21 mouse cellular contexts compared by ENCODE assay signal in the genomic region with DNA sequence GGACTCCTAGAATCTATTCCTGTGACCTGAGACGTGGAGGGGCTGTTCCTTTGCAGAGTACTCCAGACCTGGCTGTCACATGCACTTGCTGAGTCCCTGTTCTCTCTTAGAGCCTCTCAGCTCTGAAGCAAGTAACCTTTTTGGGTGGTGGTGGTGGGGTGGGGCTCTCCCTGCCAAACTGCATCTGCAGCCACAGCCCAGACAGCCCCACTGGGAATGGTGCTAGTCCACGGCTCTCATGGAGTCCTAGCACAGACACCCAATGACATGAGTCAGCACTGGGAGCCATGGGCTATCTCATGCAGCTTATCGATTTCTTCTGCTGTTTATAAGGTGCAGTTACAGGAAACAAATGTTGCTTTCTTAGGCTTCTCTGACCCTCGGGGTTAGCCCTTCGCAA. TPM values are rescaled to one million over a fixed set of nuclear protein-coding genes. Genes with fewer than 3 reads are reported as not detected.
A peak's percentile ranks its signal among the peaks of the same experiment; 100 is the strongest.
DNase-seq lines count a peak whose midpoint lies in the region; TF ChIP-seq lines count a peak whose summit lies in the region.
"Had no signal": no experiment of that assay in that cellular context is flagged by ENCODE, and none has a peak within 500 bp of the region (broad histone marks: within the 10 kb centered on the region; RNA-seq: fewer than 3 reads in every experiment).

No protein-coding gene starts in this region.

- H3K9ac ChIP-seq in CH12.LX (ENCODE audit: insufficient read depth, low read depth): no peak overlapping the region
- H3K9ac ChIP-seq: embryonic facial prominence, embryonic 12.5 days; forebrain, embryonic 13.5 days; forebrain, embryonic 15.5 days; forebrain, postnatal 0 days had no signal

- no peak for TF ChIP-seq EP300 in CH12.LX (IDR thresholded peaks at IDR 0.05; ENCODE audit: low read length)

- H3K9me3 ChIP-seq in CH12.LX (replicated peaks; ENCODE audit: low read length): no peaks in the 10 kb centered on the region
- H3K9me3 ChIP-seq: embryonic facial prominence, embryonic 10.5 days; embryonic facial prominence, embryonic 12.5 days; forebrain, embryonic 13.5 days; forebrain, embryonic 15.5 days; G1E had no signal

- TF ChIP-seq POLR2A in CH12.LX (IDR thresholded peaks at IDR 0.05; ENCODE audit: low read depth, low read length): no peak

- TF ChIP-seq RAD21 in CH12.LX (IDR thresholded peaks at IDR 0.05; ENCODE audit: low read depth, low read length): no peak

- H3K36me3 ChIP-seq in CH12.LX (replicated peaks in 1 of 2; ENCODE audit: control insufficient read depth in 1 of 2, insufficient read depth in 1 of 2, low read length in 1 of 2): peaks cover 2 to 40% of the 10 kb centered on the region in 2 experiments
- H3K36me3 ChIP-seq: embryonic facial prominence, embryonic 10.5 days; embryonic facial prominence, embryonic 12.5 days had no signal

- no peak for TF ChIP-seq CTCF in layer of hippocampus, adult 2 months (conservative IDR thresholded peaks at IDR 0.05)
- no peak for TF ChIP-seq CTCF in CH12.LX (conservative IDR thresholded peaks at IDR 0.05 in 1 of 2, IDR thresholded peaks at IDR 0.05 in 1 of 2; ENCODE audit: low read depth in 2 of 2, low read length in 2 of 2)

- H3K4me1 ChIP-seq in CH12.LX (ENCODE audit: control insufficient read depth in 1 of 2, insufficient read depth in 2 of 2): peaks cover 3 to 56% of the 10 kb centered on the region in 2 experiments; a peak in 3 of 4 replicates
- peaks cover 8% of the 10 kb centered on the region for H3K4me1 ChIP-seq in brown adipose tissue, adult 24 weeks (ENCODE audit: control insufficient read depth, insufficient read depth, insufficient read length, low read length)
- H3K4me1 ChIP-seq: embryonic facial prominence, embryonic 10.5 days; embryonic facial prominence, embryonic 12.5 days; forebrain, embryonic 13.5 days; forebrain, embryonic 15.5 days had no signal

- dilution Hi-C loops in CH12.LX (cut with MboI; ENCODE audit: extremely low pct_ligation_motif_present, extremely low pct_unique_long_range_greater_than_20kb, low sequenced_read_pairs): no loop called here

- H3K79me2 ChIP-seq in CH12.LX (replicated peaks; ENCODE audit: control insufficient read depth, extremely low read depth, insufficient read depth, poor library complexity, severe bottlenecking): no peaks in the 10 kb centered on the region

- DNase-seq in adrenal gland, postnatal 14 days: peak; percentile 52
- no peak for DNase-seq in adrenal gland, adult 2 months
- no peak for DNase-seq in layer of hippocampus, adult 2 months (ENCODE audit: low spot score in 2 of 2)
- no peak for DNase-seq in layer of hippocampus, postnatal 36 days
- DNase-seq in CH12.LX (ENCODE audit: extremely low read depth): peak; percentile 57
- no peak for DNase-seq in cerebellum, postnatal 10 days
- DNase-seq: cerebellum, adult 11 months; cerebellum, adult 18-20 months; cerebellum, adult 8-10 months; cerebellum, adult 9-11 months; cerebellum, postnatal 25 days; forebrain, postnatal 0 days had no signal

- peak overlapping the region; percentile 72; the same call in 1 of the 2 replicates for H3K27ac ChIP-seq in layer of hippocampus, adult 2 months
- H3K27ac ChIP-seq in CH12.LX (ENCODE audit: insufficient read depth, low read depth): no peak overlapping the region
- H3K27ac ChIP-seq in brown adipose tissue, adult 24 weeks (replicated peaks; ENCODE audit: low read depth, low read length): peak overlapping the region; percentile 65
- H3K27ac ChIP-seq: embryonic facial prominence, embryonic 10.5 days; embryonic facial prominence, embryonic 12.5 days; forebrain, embryonic 13.5 days; forebrain, embryonic 15.5 days had no signal

- H3K4me3 ChIP-seq in layer of hippocampus, adult 2 months: no peak overlapping the region
- H3K4me3 ChIP-seq in CH12.LX (replicated peaks in 1 of 3; ENCODE audit: low read depth in 2 of 3, low read length in 2 of 3, poor library complexity in 1 of 3): no peak overlapping the region
- no peak overlapping the region for H3K4me3 ChIP-seq in brown adipose tissue, adult 24 weeks (ENCODE audit: insufficient read depth, low read depth, low read length)
- H3K4me3 ChIP-seq: embryonic facial prominence, embryonic 10.5 days; embryonic facial prominence, embryonic 12.5 days; forebrain, embryonic 13.5 days; forebrain, embryonic 15.5 days had no signal

- no peaks in the 10 kb centered on the region for H3K27me3 ChIP-seq in CH12.LX (replicated peaks)
- H3K27me3 ChIP-seq: embryonic facial prominence, embryonic 12.5 days; forebrain, embryonic 13.5 days; forebrain, embryonic 15.5 days; Patski had no signal

- in situ Hi-C loops in CH12.LX (cut with MboI; ENCODE audit: low pct_ligation_motif_present, low pct_unique_long_range_greater_than_20kb, low sequenced_read_pairs): no loop called here

- H3K4me2 ChIP-seq in CH12.LX (ENCODE audit: insufficient read depth, low read depth, poor library complexity, severe bottlenecking): no peak overlapping the region
- H3K4me2 ChIP-seq: embryonic facial prominence, embryonic 12.5 days; forebrain, embryonic 13.5 days; forebrain, embryonic 15.5 days had no signal

TF ChIP-seq in CH12.LX, 34 proteins besides CTCF, POLR2A, EP300 and RAD21:
- TF ChIP-seq ZMIZ1 (IDR thresholded peaks at IDR 0.05; ENCODE audit: low read depth, low read length) (no peak), BHLHE40 (IDR thresholded peaks at IDR 0.05; ENCODE audit: low read depth, low read length) (peak; percentile 43; the same call in 1 of the 2 replicates), E2F4 (IDR thresholded peaks at IDR 0.05; ENCODE audit: insufficient replicate concordance, low read depth, low read length) (no peak), UBTF (IDR thresholded peaks at IDR 0.05; ENCODE audit: low read depth, low read length) (no peak)

RNA-seq across cellular contexts. Expression of gene Sft2d1, which starts 13.2 kb away (rescaled TPM):
- total RNA-seq in adrenal gland, postnatal 14 days (2021): 37.7 and 40.5 TPM in 2 replicates
- 10 to 100 TPM; 32.8 to 39.7 TPM for total RNA-seq in adrenal gland, adult 2 months (2021)
- 108 and 123 TPM in 2 replicates for polyA plus RNA-seq in adrenal gland, adult 2 months (2012; rRNA removed)
- 10 to 100 TPM; 48.4 to 61.5 TPM for total RNA-seq in layer of hippocampus, adult 2 months (2021)
- 10 to 100 TPM; 62.9 to 65.1 TPM for total RNA-seq in layer of hippocampus, postnatal 36 days (2021)
- total RNA-seq in CH12.LX (2012; rRNA removed): 63.4 and 71.7 TPM in 2 replicates
- total RNA-seq in CH12.LX (2014; rRNA removed): 121 and 127 TPM in 2 replicates
- polyA plus RNA-seq in CH12.LX (2012; ENCODE audit: insufficient read length, low read depth): 63.8 and 75.1 TPM in 2 replicates
- 34.2 and 34.6 TPM in 2 replicates for polyA plus RNA-seq in brown adipose tissue, adult 24 weeks (2012; ENCODE audit: insufficient read depth, insufficient read length, missing spikeins)

RNA-seq across cellular contexts. Expression of gene Mpc1, which starts 15.0 kb away (rescaled TPM):
- 356 and 378 TPM in 2 replicates for total RNA-seq in adrenal gland, postnatal 14 days (2021)
- 100 to 1,000 TPM; 296 to 304 TPM for total RNA-seq in adrenal gland, adult 2 months (2021)
- polyA plus RNA-seq in adrenal gland, adult 2 months (2012; rRNA removed): 92.5 and 121 TPM in 2 replicates
- total RNA-seq in layer of hippocampus, adult 2 months (2021): 100 to 1,000 TPM; 138 to 143 TPM
- 100 to 1,000 TPM; 142 to 146 TPM for total RNA-seq in layer of hippocampus, postnatal 36 days (2021)
- 60.4 and 66.7 TPM in 2 replicates for total RNA-seq in CH12.LX (2012; rRNA removed)
- 232 and 250 TPM in 2 replicates for total RNA-seq in CH12.LX (2014; rRNA removed)
- 75.4 and 77.4 TPM in 2 replicates for polyA plus RNA-seq in CH12.LX (2012; ENCODE audit: insufficient read length, low read depth)
- 3,579 and 4,573 TPM in 2 replicates for polyA plus RNA-seq in brown adipose tissue, adult 24 weeks (2012; ENCODE audit: insufficient read depth, insufficient read length, missing spikeins)

RNA-seq across cellular contexts. Expression of gene Prr18, which starts 39.5 kb away (rescaled TPM):
- 0.33 and 0.41 TPM in 2 replicates for total RNA-seq in adrenal gland, postnatal 14 days (2021)
- under 1 TPM; 0.14 to 0.49 TPM for total RNA-seq in adrenal gland, adult 2 months (2021)
- polyA plus RNA-seq in adrenal gland, adult 2 months (2012; rRNA removed): 0.25 and 0.38 TPM in 2 replicates
- 10 to 100 TPM; 18.0 to 19.3 TPM for total RNA-seq in layer of hippocampus, adult 2 months (2021)
- total RNA-seq in layer of hippocampus, postnatal 36 days (2021): 10 to 100 TPM; 19.2 to 23.7 TPM
- total RNA-seq in CH12.LX (2012; rRNA removed) (0.08 TPM in 1 of 2 replicates, not detected in the other), CH12.LX (2014; rRNA removed) (0.07 and 0.12 TPM in 2 replicates)
- 0.07 TPM in 1 of 2 replicates, not detected in the other for polyA plus RNA-seq in CH12.LX (2012; ENCODE audit: insufficient read length, low read depth)
- polyA plus RNA-seq in brown adipose tissue, adult 24 weeks (2012; ENCODE audit: insufficient read depth, insufficient read length, missing spikeins): not detected in 2 replicates

RNA-seq across cellular contexts. Expression of gene T2, which starts 58.0 kb away (rescaled TPM):
- not detected in 2 replicates for total RNA-seq in adrenal gland, postnatal 14 days (2021)
- total RNA-seq in adrenal gland, adult 2 months (2021): not detected
- polyA plus RNA-seq in adrenal gland, adult 2 months (2012; rRNA removed): not detected in 2 replicates
- under 1 TPM; 0.37 to 0.97 TPM for total RNA-seq in layer of hippocampus, adult 2 months (2021)
- total RNA-seq in layer of hippocampus, postnatal 36 days (2021): under 1 TPM; 0.27 to 0.73 TPM
- not detected in 2 replicates for total RNA-seq in CH12.LX (2012; rRNA removed)
- not detected in 2 replicates for total RNA-seq in CH12.LX (2014; rRNA removed)
- not detected in 2 replicates for polyA plus RNA-seq in CH12.LX (2012; ENCODE audit: insufficient read length, low read depth)
- polyA plus RNA-seq in brown adipose tissue, adult 24 weeks (2012; ENCODE audit: insufficient read depth, insufficient read length, missing spikeins): not detected in 2 replicates
- total RNA-seq: adrenal gland, adult 18-20 months; adrenal gland, postnatal 36 days; G1E had no signal
- polyA plus RNA-seq: G1E had no signal

Comparison
In these comparisons a context has a peak if more than half of its experiments do, and no peak if none do; other contexts are left out.
1. DNase-seq: peak in adrenal gland, postnatal 14 days (single experiment) and CH12.LX (single experiment); none in adrenal gland, adult 2 months (single experiment), layer of hippocampus, adult 2 months (0 of 2), layer of hippocampus, postnatal 36 days (0 of 2) and cerebellum, postnatal 10 days (0 of 2).
2. RNA of gene Prr18, which starts 39.5 kb away (total RNA-seq): 19.2 to 23.7 TPM in layer of hippocampus, postnatal 36 days and 18.0 to 19.3 TPM in layer of hippocampus, adult 2 months; 0.14 to 0.49 TPM in adrenal gland, adult 2 months, 0.33 to 0.41 TPM in adrenal gland, postnatal 14 days and 0.07 to 0.12 TPM in CH12.LX; every median in the first group is over 10 times any median in the second.